Mouse (Mus musculus) embryonic facial prominence, embryonic 14.5 days (tissue): ENCODE measurements around the gene Slc2a9. TPM values are rescaled to one million over a fixed set of nuclear protein-coding genes. Genes with fewer than 3 reads are reported as not detected.

Source experiments
- ATAC-seq: fragments of 200-750 bp; cut with Nextera tagmentation; 2 replicates; pipeline ENCODE4 v1.8.0; 2017; ENCODE audit warnings: low read depth, moderate number of reproducible peaks, moderate TSS enrichment
- DNase-seq: peaks from one replicate; pipeline ENCODE4 v3.0.0-alpha.2; 2015; ENCODE audit warnings: low spot score
- H3K27ac ChIP-seq: fragments of 300-500 bp; sonication (generic); replicated peaks from 2 replicates; pipeline ENCODE4 v1.5.1; 2014; ENCODE audit warnings: low read depth, mild to moderate bottlenecking, low read length, moderate library complexity
- H3K27me3 ChIP-seq: fragments of 300-500 bp; sonication (generic); replicated peaks from 2 replicates; pipeline ENCODE4 v1.6.1; 2014; ENCODE audit warnings: low read length; ENCODE audit not compliant: control insufficient read depth, insufficient read depth
- H3K36me3 ChIP-seq: fragments of 300-500 bp; sonication (generic); 2 replicates; pipeline ENCODE4 v1.6.1; 2014; ENCODE audit warnings: low read length, mixed read lengths; ENCODE audit not compliant: control insufficient read depth, insufficient read depth
- H3K4me1 ChIP-seq: fragments of 300-500 bp; sonication (generic); 2 replicates; pipeline ENCODE4 v1.6.1; 2014; ENCODE audit warnings: antibody characterized with exemption, low read length; ENCODE audit not compliant: control insufficient read depth, insufficient read depth
- H3K4me2 ChIP-seq: fragments of 300-500 bp; sonication (generic); 2 replicates; pipeline ENCODE4 v1.6.1; 2014; ENCODE audit warnings: low read depth, mild to moderate bottlenecking, low read length, moderate library complexity, mixed read lengths
- H3K4me3 ChIP-seq: fragments of 300-500 bp; sonication (generic); 2 replicates; pipeline ENCODE4 v1.5.1; 2014; ENCODE audit warnings: low read depth, mild to moderate bottlenecking, low read length
- H3K9ac ChIP-seq: fragments of 300-500 bp; sonication (generic); 2 replicates; pipeline ENCODE4 v1.6.1; 2014; ENCODE audit warnings: low read depth, mild to moderate bottlenecking, low read length, moderate library complexity, mixed read lengths
- H3K9me3 ChIP-seq: fragments of 300-500 bp; sonication (generic); 2 replicates; pipeline ENCODE4 v1.6.1; 2016; ENCODE audit warnings: low read length; ENCODE audit not compliant: control insufficient read depth
- WGBS: fragments of 180-500 bp; shearing (Covaris S2); extraction: QIAGEN DNeasy Blood & Tissue Kit; methylation state at CpG from one replicate; pipeline ENCODE4 v1.1.7; 2014; 5-methylcytosine and 5-hydroxymethylcytosine counted together
- polyA plus RNA-seq: library from polyadenylated mRNA; unstranded; fragments of >200 nt; fragmentation: Nextera tagmentation; extraction: Ambion mirVana; gene quantifications from 2 replicates; pipeline ENCODE4 v1.2.1, GENCODE M21; 2014

Gene Slc2a9
- 0.56 and 0.76 TPM in 2 replicates for polyA plus RNA-seq

- Histone ChIP-seq H3K4me1 (no peaks in the 10 kb centered on the region), H3K9me3 (no peaks in the 10 kb centered on the region), H3K36me3 (no peaks in the 10 kb centered on the region), H3K9ac (no peak within 1 kb of the TSS), H3K27me3 (no peaks in the 10 kb centered on the region), H3K27ac (no peak within 1 kb of the TSS), H3K4me2 (no peak within 1 kb of the TSS), H3K4me3 (no peak within 1 kb of the TSS)
- WGBS, result 92% methylated on average over 4 of the region's 4 CpGs
- no peak for DNase-seq
- ATAC-seq, result no peak
Observed at GRCm38 (mm10) chr5:38502992-38503391, at the start of gene Slc2a9. Slc2a9 (minus strand) TSS chr5:38503143.

GRCm38 (mm10) chr5:38552615-38553014 lies 49.7 kb upstream of the Slc2a9 start:
- Histone ChIP-seq H3K4me2 (no peak overlapping the region), H3K27ac (no peak overlapping the region), H3K4me1 (peaks cover 35% of the 10 kb centered on the region), H3K4me3 (no peak overlapping the region), H3K27me3 (no peaks in the 10 kb centered on the region), H3K9ac (no peak overlapping the region), H3K9me3 (no peaks in the 10 kb centered on the region), H3K36me3 (peaks cover 88% of the 10 kb centered on the region)
- DNase-seq (no peak), ATAC-seq (no peak)
- 73% methylated on average over 3 of the region's 3 CpGs for WGBS

GRCm38 (mm10) chr5:38550221-38550768 lies 47.4 kb upstream of the Slc2a9 start:
- peaks cover 35% of the 10 kb centered on the region for H3K4me1 ChIP-seq
- peak overlapping the region; percentile 22; the same call in 1 of the 2 replicates for H3K9ac ChIP-seq
- ATAC-seq (peak; percentile 17; the same call in 1 of the 2 replicates), DNase-seq (peak; percentile 51)
- H3K9me3 ChIP-seq, result no peaks in the 10 kb centered on the region
- H3K27ac ChIP-seq, result peak overlapping the region; percentile 88
- no peak overlapping the region for H3K4me3 ChIP-seq
- no peaks in the 10 kb centered on the region for H3K27me3 ChIP-seq
- H3K4me2 ChIP-seq, result no peak overlapping the region
- peaks cover 91% of the 10 kb centered on the region for H3K36me3 ChIP-seq
- WGBS, result 75% methylated on average over 1 of the region's 1 CpGs

GRCm38 (mm10) chr5:38549461-38549909 lies 46.5 kb upstream of the Slc2a9 start:
- WGBS, result 35% methylated on average over 3 of the region's 3 CpGs
- no peak overlapping the region for H3K4me2 ChIP-seq
- peaks cover 91% of the 10 kb centered on the region for H3K36me3 ChIP-seq
- DNase-seq (peak; percentile 86), ATAC-seq (peak; percentile 64)
- no peak overlapping the region for H3K4me3 ChIP-seq
- H3K9ac ChIP-seq, result 0 out of 2 replicates have a peak overlapping the region, but pooled peaks have one; percentile 7
- H3K27me3 ChIP-seq, result no peaks in the 10 kb centered on the region
- peak overlapping the region; percentile 88 for H3K27ac ChIP-seq
- H3K9me3 ChIP-seq, result no peaks in the 10 kb centered on the region
- H3K4me1 ChIP-seq, result peaks cover 35% of the 10 kb centered on the region

GRCm38 (mm10) chr5:38547375-38547774 lies 44.4 kb upstream of the Slc2a9 start:
- no peak; the same call in 1 of the 2 replicates for ATAC-seq
- no peak overlapping the region for H3K27ac ChIP-seq
- H3K9me3 ChIP-seq, result no peaks in the 10 kb centered on the region
- 61% methylated on average over 6 of the region's 6 CpGs for WGBS
- no peak overlapping the region for H3K4me2 ChIP-seq
- no peak overlapping the region for H3K4me3 ChIP-seq
- peaks cover 98% of the 10 kb centered on the region for H3K36me3 ChIP-seq
- H3K27me3 ChIP-seq, result no peaks in the 10 kb centered on the region
- no peak overlapping the region for H3K9ac ChIP-seq
- peaks cover 25% of the 10 kb centered on the region for H3K4me1 ChIP-seq
- DNase-seq, result peak; percentile 65

- peak; percentile 34 for DNase-seq
- Histone ChIP-seq H3K4me3 (no peak overlapping the region), H3K4me2 (no peak overlapping the region), H3K9ac (no peak overlapping the region), H3K4me1 (peaks cover 12% of the 10 kb centered on the region), H3K27me3 (no peaks in the 10 kb centered on the region), H3K9me3 (no peaks in the 10 kb centered on the region), H3K27ac (no peak overlapping the region), H3K36me3 (peaks cover 97% of the 10 kb centered on the region)
- 64% methylated on average over 5 of the region's 5 CpGs for WGBS
- ATAC-seq, result 0 out of 2 replicates have a peak, but pooled peaks have one; percentile 12
Observed at GRCm38 (mm10) chr5:38544423-38545415, 41.8 kb upstream of the Slc2a9 start.

- Histone ChIP-seq H3K36me3 (peaks cover 98% of the 10 kb centered on the region), H3K4me2 (no peak overlapping the region), H3K9ac (no peak overlapping the region), H3K9me3 (no peaks in the 10 kb centered on the region), H3K4me3 (no peak overlapping the region), H3K27me3 (no peaks in the 10 kb centered on the region), H3K4me1 (peaks cover 1% of the 10 kb centered on the region), H3K27ac (no peak overlapping the region)
- DNase-seq (no peak), ATAC-seq (peak; percentile 42; the same call in 1 of the 2 replicates)
- 71% methylated on average over 4 of the region's 4 CpGs for WGBS
Observed at GRCm38 (mm10) chr5:38543496-38544217, 40.7 kb upstream of the Slc2a9 start.

- H3K4me2 ChIP-seq, result no peak overlapping the region
- DNase-seq, result no peak
- WGBS, result 87% methylated on average over 3 of the region's 3 CpGs
- H3K4me1 ChIP-seq, result no peaks in the 10 kb centered on the region
- H3K27ac ChIP-seq, result no peak overlapping the region
- no peaks in the 10 kb centered on the region for H3K9me3 ChIP-seq
- H3K27me3 ChIP-seq, result no peaks in the 10 kb centered on the region
- no peak for ATAC-seq
- H3K9ac ChIP-seq, result no peak overlapping the region
- H3K4me3 ChIP-seq, result no peak overlapping the region
- peaks cover 98% of the 10 kb centered on the region for H3K36me3 ChIP-seq
Observed at GRCm38 (mm10) chr5:38541728-38542127, 38.8 kb upstream of the Slc2a9 start.
